Mouse (Mus musculus) heart, embryonic 12.5 days (tissue): ENCODE measurements at regions not wholly inside any gene's neighbourhood (a gene's known extent, or its start where the extent isn't known, plus 50 kb on each side); places are given as distances from the start of the nearest gene placed in this dataset.
A peak's percentile ranks its signal among the peaks of the same experiment; 100 is the strongest.

Experiments used
- ATAC-seq: fragments of 200-750 bp; cut with Nextera tagmentation; 2 replicates; pipeline ENCODE4 v1.8.0; 2017; ENCODE audit warnings: moderate TSS enrichment, moderate library complexity; ENCODE audit not compliant: insufficient number of reproducible peaks, low FRiP score
- H3K27ac ChIP-seq: fragments of 300-500 bp; sonication (generic); 2 replicates; pipeline ENCODE4 v1.5.1; 2016; ENCODE audit warnings: mild to moderate bottlenecking, moderate library complexity; ENCODE audit not compliant: poor library complexity, severe bottlenecking
- H3K27me3 ChIP-seq: fragments of 300-500 bp; sonication (generic); replicated peaks from 2 replicates; pipeline ENCODE4 v1.6.1; 2016; ENCODE audit warnings: mild to moderate bottlenecking, moderate library complexity
- H3K36me3 ChIP-seq: fragments of 300-500 bp; sonication (generic); 2 replicates; pipeline ENCODE4 v1.6.1; 2016; ENCODE audit warnings: mild to moderate bottlenecking, moderate library complexity
- H3K4me1 ChIP-seq: fragments of 300-500 bp; sonication (generic); replicated peaks from 2 replicates; pipeline ENCODE4 v1.6.1; 2016; ENCODE audit warnings: mild to moderate bottlenecking
- H3K4me2 ChIP-seq: fragments of 300-500 bp; sonication (generic); 2 replicates; pipeline ENCODE4 v1.6.1; 2016; ENCODE audit warnings: mild to moderate bottlenecking, moderate library complexity
- H3K4me3 ChIP-seq: fragments of 300-500 bp; sonication (generic); 2 replicates; pipeline ENCODE4 v1.5.1; 2016; ENCODE audit warnings: mild to moderate bottlenecking
- H3K9ac ChIP-seq: fragments of 300-500 bp; sonication (generic); 2 replicates; pipeline ENCODE4 v1.6.1; 2016; ENCODE audit warnings: mild to moderate bottlenecking, moderate library complexity
- H3K9me3 ChIP-seq: fragments of 300-500 bp; sonication (generic); replicated peaks from 2 replicates; pipeline ENCODE4 v1.6.1; 2016; ENCODE audit warnings: mild to moderate bottlenecking, moderate library complexity
- WGBS: fragments of 180-500 bp; shearing (Covaris S2); methylation state at CpG from one replicate; pipeline ENCODE4 v1.1.7; 2016; 5-methylcytosine and 5-hydroxymethylcytosine counted together

DNA sequence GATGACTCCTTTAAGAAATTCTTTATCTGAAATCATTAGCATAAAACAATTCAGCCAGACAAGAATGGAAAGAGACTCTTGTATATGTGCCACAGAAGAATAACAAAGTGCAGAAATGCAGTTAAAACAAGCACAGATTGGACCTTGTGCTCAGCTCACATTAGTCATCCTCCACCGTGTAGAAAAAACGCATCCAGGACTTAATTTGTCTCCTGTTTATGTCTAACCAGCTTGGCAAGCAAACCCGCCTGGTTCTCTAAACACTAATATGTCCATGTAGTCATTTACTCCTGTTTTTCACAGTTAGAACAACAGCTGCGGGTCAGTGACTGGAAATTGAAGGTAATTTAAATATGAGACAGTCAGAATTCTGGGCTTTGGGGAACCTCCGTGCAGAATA is 268.7 kb downstream of the Efnb2 start:
- H3K4me3 ChIP-seq = no peak overlapping the region
- H3K36me3 ChIP-seq = no peaks in the 10 kb centered on the region
- no peak for ATAC-seq
- 76% methylated on average over 5 of the region's 5 CpGs for WGBS
- no peak overlapping the region for H3K9ac ChIP-seq
- no peaks in the 10 kb centered on the region for H3K9me3 ChIP-seq
- no peak overlapping the region for H3K27ac ChIP-seq
- no peak overlapping the region for H3K4me2 ChIP-seq
- no peaks in the 10 kb centered on the region; the same call in 1 of the 2 replicates for H3K27me3 ChIP-seq
- no peaks in the 10 kb centered on the region; the same call in 1 of the 2 replicates for H3K4me1 ChIP-seq

DNA sequence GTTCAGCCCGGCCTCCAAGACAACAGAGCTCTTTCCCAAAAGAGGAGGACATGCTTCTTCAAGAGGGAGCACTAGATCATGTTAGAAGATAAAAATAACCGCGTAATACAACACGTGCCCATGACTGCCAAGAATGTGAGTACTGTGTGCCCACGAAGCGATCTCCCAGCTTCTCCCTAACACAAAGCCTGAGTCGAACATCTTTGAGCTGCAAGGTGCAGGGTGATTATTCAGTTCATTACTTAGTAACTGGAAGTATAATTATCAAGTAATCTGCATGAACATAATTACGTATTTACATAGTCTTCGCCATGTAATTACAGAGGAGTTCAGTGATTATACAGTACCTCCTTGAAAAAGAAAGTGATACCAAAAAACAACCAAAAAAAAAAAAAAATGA is 269.7 kb downstream of the Efnb2 start:
- WGBS = 73% methylated on average over 9 of the region's 9 CpGs
- H3K4me2 ChIP-seq = no peak overlapping the region
- H3K4me3 ChIP-seq = no peak overlapping the region
- H3K36me3 ChIP-seq = no peaks in the 10 kb centered on the region
- no peak overlapping the region for H3K27ac ChIP-seq
- no peaks in the 10 kb centered on the region; the same call in 1 of the 2 replicates for H3K4me1 ChIP-seq
- H3K9me3 ChIP-seq = no peaks in the 10 kb centered on the region
- ATAC-seq = no peak
- no peaks in the 10 kb centered on the region; the same call in 1 of the 2 replicates for H3K27me3 ChIP-seq
- no peak overlapping the region for H3K9ac ChIP-seq

- Histone ChIP-seq H3K4me1 (peaks cover 7% of the 10 kb centered on the region), H3K9ac (no peak overlapping the region), H3K36me3 (no peaks in the 10 kb centered on the region), H3K9me3 (no peaks in the 10 kb centered on the region), H3K4me2 (no peak overlapping the region), H3K4me3 (no peak overlapping the region), H3K27me3 (no peaks in the 10 kb centered on the region), H3K27ac (no peak overlapping the region)
- no peak for ATAC-seq
- WGBS = 46% methylated on average over 4 of the region's 4 CpGs
Observed at GRCm38 (mm10) chr8:8378248-8378647, 282.8 kb downstream of the Efnb2 start.

DNA sequence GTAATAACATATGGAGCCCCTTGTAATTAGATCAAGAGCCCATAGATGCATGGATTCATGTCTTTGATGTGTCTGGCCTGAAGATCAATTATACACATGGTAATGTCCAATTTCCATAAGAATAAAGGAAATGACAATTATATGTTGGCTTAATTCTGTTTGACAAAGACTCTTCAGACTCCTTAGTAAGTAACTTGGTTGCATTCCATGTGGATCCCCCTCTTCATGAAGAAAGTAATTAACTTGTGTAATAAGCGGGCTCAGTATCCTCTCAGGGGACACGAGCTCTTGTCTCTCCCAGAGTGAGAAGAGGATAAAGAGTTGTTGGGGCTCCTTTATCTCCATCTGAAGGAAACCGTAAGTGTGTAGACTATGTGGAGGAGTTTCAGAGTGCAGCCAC is 284.3 kb downstream of the Efnb2 start:
- WGBS = 82% methylated on average over 3 of the region's 3 CpGs
- H3K4me2 ChIP-seq = no peak overlapping the region
- no peaks in the 10 kb centered on the region for H3K27me3 ChIP-seq
- H3K36me3 ChIP-seq = no peaks in the 10 kb centered on the region
- H3K4me1 ChIP-seq = peaks cover 7% of the 10 kb centered on the region
- no peak overlapping the region for H3K27ac ChIP-seq
- H3K9ac ChIP-seq = no peak overlapping the region
- H3K4me3 ChIP-seq = no peak overlapping the region
- H3K9me3 ChIP-seq = no peaks in the 10 kb centered on the region
- no peak for ATAC-seq

DNA sequence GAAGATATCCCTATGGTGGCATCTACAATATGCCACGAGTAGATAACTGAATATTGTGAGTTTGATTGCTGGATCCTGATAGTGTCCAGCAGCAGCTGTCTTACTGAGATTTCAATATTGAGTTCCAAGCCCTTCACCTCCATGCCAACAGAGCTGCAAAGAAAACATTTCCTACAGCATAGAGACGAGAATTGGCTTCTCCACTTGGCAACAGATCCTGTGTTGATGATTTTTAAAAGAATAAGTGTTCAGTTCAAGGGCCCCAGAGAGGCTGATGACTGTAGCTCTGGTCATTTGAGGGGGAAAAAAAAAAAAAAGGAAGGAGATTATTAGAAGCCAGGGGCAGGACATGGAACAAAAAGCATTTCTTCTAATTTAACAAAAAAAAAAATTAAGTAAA is 284.7 kb downstream of the Efnb2 start:
- no peak overlapping the region for H3K27ac ChIP-seq
- no peak overlapping the region for H3K4me2 ChIP-seq
- H3K4me3 ChIP-seq = no peak overlapping the region
- no peaks in the 10 kb centered on the region for H3K9me3 ChIP-seq
- WGBS = 55% methylated on average over 2 of the region's 2 CpGs
- H3K27me3 ChIP-seq = no peaks in the 10 kb centered on the region
- no peak for ATAC-seq
- peaks cover 7% of the 10 kb centered on the region for H3K4me1 ChIP-seq
- H3K9ac ChIP-seq = no peak overlapping the region
- no peaks in the 10 kb centered on the region for H3K36me3 ChIP-seq

GRCm38 (mm10) chr8:8367282-8367871 is 293.7 kb downstream of the Efnb2 start:
- ATAC-seq = no peak
- Histone ChIP-seq H3K36me3 (no peaks in the 10 kb centered on the region), H3K9ac (no peak overlapping the region), H3K9me3 (no peaks in the 10 kb centered on the region), H3K27me3 (no peaks in the 10 kb centered on the region), H3K4me1 (no peaks in the 10 kb centered on the region), H3K27ac (no peak overlapping the region), H3K4me3 (no peak overlapping the region), H3K4me2 (no peak overlapping the region)
- WGBS = 83% methylated on average over 4 of the region's 4 CpGs

GRCm38 (mm10) chr8:8361941-8362537 is 299.0 kb downstream of the Efnb2 start:
- Histone ChIP-seq H3K27ac (no peak overlapping the region), H3K9ac (no peak overlapping the region), H3K27me3 (no peaks in the 10 kb centered on the region), H3K4me3 (no peak overlapping the region), H3K4me2 (no peak overlapping the region), H3K4me1 (0 out of 2 replicates have a peak, but pooled peaks cover 4% of the 10 kb centered on the region), H3K9me3 (no peaks in the 10 kb centered on the region), H3K36me3 (no peaks in the 10 kb centered on the region)
- ATAC-seq = no peak
- 60% methylated on average over 7 of the region's 7 CpGs for WGBS

- Histone ChIP-seq H3K4me3 (no peak overlapping the region), H3K36me3 (no peaks in the 10 kb centered on the region), H3K4me1 (0 out of 2 replicates have a peak, but pooled peaks cover 4% of the 10 kb centered on the region), H3K27me3 (no peaks in the 10 kb centered on the region), H3K27ac (no peak overlapping the region), H3K9me3 (no peaks in the 10 kb centered on the region), H3K4me2 (no peak overlapping the region), H3K9ac (no peak overlapping the region)
- no peak for ATAC-seq
Observed at GRCm38 (mm10) chr8:8360586-8360985, 300.5 kb downstream of the Efnb2 start.

DNA sequence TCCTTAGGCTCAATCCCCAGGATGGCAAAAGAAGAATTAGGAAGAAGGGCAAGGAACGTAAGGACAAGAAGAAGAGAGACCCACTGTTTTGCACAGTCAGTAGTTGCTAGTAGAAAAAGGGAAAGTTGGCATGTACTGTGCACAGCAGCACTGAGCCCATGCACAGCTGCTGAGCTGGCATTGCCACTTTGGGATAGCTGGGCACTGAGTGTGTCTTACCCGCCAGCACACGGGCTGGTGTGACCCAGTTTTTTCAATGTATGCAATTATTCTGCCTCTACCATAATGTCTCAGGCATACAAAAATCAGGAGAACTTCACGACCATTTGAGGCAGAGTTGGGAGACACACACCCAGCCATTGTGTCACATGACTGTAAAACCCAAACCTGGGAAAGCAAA is 306.1 kb downstream of the Efnb2 start:
- no peaks in the 10 kb centered on the region for H3K4me1 ChIP-seq
- H3K27me3 ChIP-seq = no peaks in the 10 kb centered on the region
- H3K4me3 ChIP-seq = no peak overlapping the region
- no peak overlapping the region for H3K27ac ChIP-seq
- H3K9me3 ChIP-seq = no peaks in the 10 kb centered on the region
- no peak overlapping the region for H3K4me2 ChIP-seq
- H3K36me3 ChIP-seq = no peaks in the 10 kb centered on the region
- 74% methylated on average over 4 of the region's 4 CpGs for WGBS
- no peak overlapping the region for H3K9ac ChIP-seq
- ATAC-seq = no peak

- no peaks in the 10 kb centered on the region for H3K27me3 ChIP-seq
- no peaks in the 10 kb centered on the region for H3K9me3 ChIP-seq
- no peaks in the 10 kb centered on the region for H3K4me1 ChIP-seq
- H3K4me2 ChIP-seq = no peak overlapping the region
- no peaks in the 10 kb centered on the region for H3K36me3 ChIP-seq
- WGBS = 67% methylated on average over 2 of the region's 2 CpGs
- H3K4me3 ChIP-seq = no peak overlapping the region
- H3K27ac ChIP-seq = no peak overlapping the region
- no peak overlapping the region for H3K9ac ChIP-seq
- ATAC-seq = no peak
Observed at GRCm38 (mm10) chr8:8344661-8345060, 316.4 kb downstream of the Efnb2 start.

- 49% methylated on average over 19 of the region's 19 CpGs for WGBS
- Histone ChIP-seq H3K9ac (no peak overlapping the region), H3K4me2 (peak overlapping the region; percentile 33), H3K9me3 (no peaks in the 10 kb centered on the region), H3K4me3 (no peak overlapping the region), H3K4me1 (peaks cover 18% of the 10 kb centered on the region), H3K36me3 (no peaks in the 10 kb centered on the region), H3K27ac (no peak overlapping the region), H3K27me3 (no peaks in the 10 kb centered on the region)
- ATAC-seq = no peak
Observed at GRCm38 (mm10) chr8:8335256-8335972, 325.6 kb downstream of the Efnb2 start.
